Mouse (Mus musculus) MEL (cell line): ENCODE results near the gene Mfap2. TPM values are rescaled to one million over a fixed set of nuclear protein-coding genes. Genes with fewer than 3 reads are reported as not detected.

Experiments used
- DNase-seq: peaks from one replicate; pipeline ENCODE4 v3.0.0; 2011; ENCODE audit warnings: low read depth, low spot score
- H3K27ac ChIP-seq: 2 replicates; pipeline ENCODE4 v1.5.1; 2012; ENCODE audit warnings: low read depth, mild to moderate bottlenecking, control low read depth, low read length, moderate library complexity; ENCODE audit not compliant: control insufficient read depth
- H3K27me3 ChIP-seq, 2 experiments: fragments of 150-350 bp in 1 of 2; sonication (generic) in 1 of 2; 2 replicates each; pipeline ENCODE4 v1.6.1; 2012; ENCODE audit warnings: low read length in 2 of 2, mild to moderate bottlenecking in 2 of 2, improper control_type of control experiment in 1 of 2, moderate library complexity in 1 of 2; ENCODE audit not compliant: insufficient read depth in 2 of 2, control insufficient read depth in 1 of 2
- H3K36me3 ChIP-seq, 2 experiments: 2 replicates each; pipeline ENCODE4 v1.6.1; 2012 to 2014; ENCODE audit warnings: low read length in 2 of 2, improper control_type of control experiment in 1 of 2, inconsistent platforms in 1 of 2, mild to moderate bottlenecking in 1 of 2; ENCODE audit not compliant: insufficient read depth in 2 of 2, control insufficient read depth in 1 of 2
- H3K4me1 ChIP-seq, 2 experiments: fragments of 150-350 bp in 1 of 2; sonication (generic) in 1 of 2; 2 replicates each; pipeline ENCODE4 v1.6.1; 2012; ENCODE audit warnings: low read length in 2 of 2, improper control_type of control experiment in 1 of 2, mild to moderate bottlenecking in 1 of 2; ENCODE audit not compliant: insufficient read depth in 2 of 2, control insufficient read depth in 1 of 2
- H3K4me3 ChIP-seq, 2 experiments: fragments of 150-350 bp in 1 of 2; sonication (generic) in 1 of 2; 2 replicates each; pipeline ENCODE4 v1.5.1; 2012; ENCODE audit warnings: low read depth in 2 of 2, low read length in 2 of 2, mild to moderate bottlenecking in 2 of 2, moderate library complexity in 2 of 2, control low read depth in 1 of 2, improper control_type of control experiment in 1 of 2; ENCODE audit not compliant: control insufficient read depth in 1 of 2, insufficient read depth in 1 of 2
- H3K79me2 ChIP-seq: 2 replicates; pipeline ENCODE4 v1.6.1; 2012; ENCODE audit warnings: mild to moderate bottlenecking, low read length, moderate library complexity; ENCODE audit not compliant: control insufficient read depth, poor library complexity, insufficient read depth
- H3K9ac ChIP-seq: 2 replicates; pipeline ENCODE4 v1.6.1; 2012; ENCODE audit warnings: low read depth, mild to moderate bottlenecking, control low read depth, low read length, moderate library complexity; ENCODE audit not compliant: control insufficient read depth, poor library complexity, severe bottlenecking
- H3K9me3 ChIP-seq: fragments of 150-350 bp; sonication (generic); replicated peaks from 2 replicates; pipeline ENCODE4 v1.6.1; 2012; ENCODE audit warnings: mild to moderate bottlenecking, low read length, improper control_type of control experiment, moderate library complexity; ENCODE audit not compliant: insufficient read depth
- BHLHE40 ChIP-seq: IDR thresholded peaks from 2 replicates; pipeline ENCODE4 v1.6.1; 2012; ENCODE audit warnings: low read depth, mild to moderate bottlenecking, inconsistent platforms, low read length, improper control_type of control experiment, borderline replicate concordance
- CHD1 ChIP-seq: IDR thresholded peaks from 2 replicates; pipeline ENCODE4 v1.6.1; 2012; ENCODE audit warnings: low read depth, mild to moderate bottlenecking, inconsistent platforms, low read length, improper control_type of control experiment
- CTCF ChIP-seq, 3 experiments: IDR thresholded peaks in 2 of 3; conservative IDR thresholded peaks in 1 of 3; 2 replicates each; pipeline ENCODE4 v1.5.1; 2011 to 2012; ENCODE audit warnings: low read length in 3 of 3, low read depth in 2 of 3, mild to moderate bottlenecking in 2 of 3, improper control_type of control experiment in 1 of 3, inconsistent platforms in 1 of 3, mixed read lengths in 1 of 3, moderate library complexity in 1 of 3; ENCODE audit not compliant: control insufficient read depth in 1 of 3, insufficient read depth in 1 of 3, poor library complexity in 1 of 3, severe bottlenecking in 1 of 3
- E2F4 ChIP-seq: IDR thresholded peaks from 2 replicates; pipeline ENCODE4 v1.6.1; 2011; ENCODE audit warnings: low read depth, low read length, improper control_type of control experiment, borderline replicate concordance
- ELF1 ChIP-seq: IDR thresholded peaks from 2 replicates; pipeline ENCODE4 v1.6.1; 2014; ENCODE audit warnings: low read depth, mild to moderate bottlenecking, inconsistent platforms, low read length, improper control_type of control experiment, moderate library complexity
- EP300 ChIP-seq, 2 experiments: IDR thresholded peaks; 2 replicates each; pipeline ENCODE4 v1.6.1; 2011; ENCODE audit warnings: improper control_type of control experiment in 2 of 2, low read length in 2 of 2, low read depth in 1 of 2, mild to moderate bottlenecking in 1 of 2
- ETS1 ChIP-seq: IDR thresholded peaks from 2 replicates; pipeline ENCODE4 v1.6.1; 2012; ENCODE audit warnings: low read depth, mild to moderate bottlenecking, inconsistent platforms, low read length, improper control_type of control experiment, moderate library complexity
- HCFC1 ChIP-seq: IDR thresholded peaks from 2 replicates; pipeline ENCODE4 v1.6.1; 2012; ENCODE audit warnings: low read depth, mild to moderate bottlenecking, inconsistent platforms, low read length, improper control_type of control experiment, moderate library complexity
- JUND ChIP-seq: IDR thresholded peaks from 2 replicates; pipeline ENCODE4 v1.6.1; 2011; ENCODE audit warnings: low read depth, mild to moderate bottlenecking, improper control_type of control experiment, low read length
- KAT2A ChIP-seq: conservative IDR thresholded peaks from 2 replicates; pipeline ENCODE4 v1.6.1; 2012; ENCODE audit warnings: low read depth, low read length, improper control_type of control experiment, inconsistent platforms
- MAZ ChIP-seq: IDR thresholded peaks from 2 replicates; pipeline ENCODE4 v1.6.1; 2012; ENCODE audit warnings: low read depth, mild to moderate bottlenecking, inconsistent platforms, low read length, improper control_type of control experiment
- MXI1 ChIP-seq: IDR thresholded peaks from 2 replicates; pipeline ENCODE4 v1.6.1; 2011; ENCODE audit warnings: mild to moderate bottlenecking, low read depth, low read length, improper control_type of control experiment
- MYC ChIP-seq: IDR thresholded peaks from 2 replicates; pipeline ENCODE4 v1.6.1; 2011; ENCODE audit warnings: low read depth, mild to moderate bottlenecking, low read length, improper control_type of control experiment, moderate library complexity
- NELFE ChIP-seq: IDR thresholded peaks from 2 replicates; pipeline ENCODE4 v1.6.1; 2011; ENCODE audit warnings: low read depth, low read length, improper control_type of control experiment
- POLR2A ChIP-seq, 2 experiments: IDR thresholded peaks; 2 replicates each; pipeline ENCODE4 v1.6.1; 2011 to 2012; ENCODE audit warnings: low read length in 2 of 2, mild to moderate bottlenecking in 2 of 2, control low read depth in 1 of 2, improper control_type of control experiment in 1 of 2, low read depth in 1 of 2, moderate library complexity in 1 of 2; ENCODE audit not compliant: control insufficient read depth in 1 of 2, insufficient read depth in 1 of 2, poor library complexity in 1 of 2
- POLR2AphosphoS2 ChIP-seq: IDR thresholded peaks from 2 replicates; pipeline ENCODE4 v1.6.1; 2011; ENCODE audit warnings: low read length, improper control_type of control experiment
- RAD21 ChIP-seq: IDR thresholded peaks from 2 replicates; pipeline ENCODE4 v1.6.1; 2011; ENCODE audit warnings: mild to moderate bottlenecking, low read depth, low read length, improper control_type of control experiment
- SIN3A ChIP-seq: IDR thresholded peaks from 2 replicates; pipeline ENCODE4 v1.6.1; 2012; ENCODE audit warnings: low read length, improper control_type of control experiment, inconsistent platforms
- TAL1 ChIP-seq: IDR thresholded peaks from 2 replicates; pipeline ENCODE4 v1.6.1; 2012; ENCODE audit warnings: mild to moderate bottlenecking, inconsistent platforms, low read length, moderate library complexity, mixed read lengths
- USF1 ChIP-seq: IDR thresholded peaks from 2 replicates; pipeline ENCODE4 v1.6.1; 2014; ENCODE audit warnings: low read depth, mild to moderate bottlenecking, inconsistent platforms, low read length, improper control_type of control experiment, moderate library complexity
- USF2 ChIP-seq, 2 experiments: IDR thresholded peaks; 2 replicates each; pipeline ENCODE4 v1.6.1; 2011 to 2012; ENCODE audit warnings: improper control_type of control experiment in 2 of 2, low read length in 2 of 2, borderline replicate concordance in 1 of 2, inconsistent platforms in 1 of 2, low read depth in 1 of 2, mild to moderate bottlenecking in 1 of 2; ENCODE audit not compliant: insufficient read depth in 1 of 2
- ZNF384 ChIP-seq: IDR thresholded peaks from 2 replicates; pipeline ENCODE4 v1.6.1; 2012; ENCODE audit warnings: low read depth, mild to moderate bottlenecking, inconsistent platforms, low read length, improper control_type of control experiment
- polyA plus RNA-seq, 2 experiments: library from polyadenylated mRNA; stranded (reverse) in 1 of 2; unstranded in 1 of 2; fragments of >175 nt in 1 of 2; fragments of >200 nt in 1 of 2; gene quantifications; 2 replicates each; pipeline versions ENCODE4 v1.2.1 to v1.2.4; 2012; ENCODE audit warnings: low replicate concordance in 2 of 2, low read depth in 1 of 2; ENCODE audit not compliant: insufficient read length in 2 of 2, insufficient read depth in 1 of 2, missing spikeins in 1 of 2
- total RNA-seq: library from RNA; depleted of rRNA; stranded (reverse); fragments of 300-350 nt; gene quantifications from 2 replicates; pipeline ENCODE4 v1.2.3, GENCODE M21; 2012

Mfap2 gene
- total and polyA plus RNA-seq, 3 experiments: not detected

DNA sequence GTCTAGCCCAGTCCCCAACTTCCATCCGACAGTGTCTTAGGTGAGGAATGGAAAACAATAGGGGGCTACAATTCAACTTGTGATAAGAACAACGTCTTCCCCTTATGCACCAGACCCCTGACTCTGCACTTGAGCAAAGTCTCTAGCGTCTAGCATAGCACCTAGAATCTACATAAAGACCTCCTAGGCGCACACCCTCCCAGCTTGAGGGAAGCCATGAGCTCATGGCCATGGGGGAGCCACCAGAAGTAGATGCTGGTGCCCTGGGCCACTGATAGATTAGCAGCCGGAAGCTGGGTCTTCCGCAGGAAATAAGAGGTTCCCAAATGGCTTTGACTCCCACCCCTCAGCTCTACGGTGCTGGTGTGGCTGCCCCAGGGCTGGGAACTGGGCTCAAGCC is 22.7 kb upstream of the Mfap2 start (continued):
- TF ChIP-seq ETS1 (no peak), CTCF (IDR thresholded peaks at IDR 0.05 in 2 of 3, conservative IDR thresholded peaks at IDR 0.05 in 1 of 3; ENCODE audit: control insufficient read depth in 1 of 3, insufficient read depth in 1 of 3, low read depth in 2 of 3, low read length in 3 of 3, poor library complexity in 1 of 3, severe bottlenecking in 1 of 3) (no peak)

DNA sequence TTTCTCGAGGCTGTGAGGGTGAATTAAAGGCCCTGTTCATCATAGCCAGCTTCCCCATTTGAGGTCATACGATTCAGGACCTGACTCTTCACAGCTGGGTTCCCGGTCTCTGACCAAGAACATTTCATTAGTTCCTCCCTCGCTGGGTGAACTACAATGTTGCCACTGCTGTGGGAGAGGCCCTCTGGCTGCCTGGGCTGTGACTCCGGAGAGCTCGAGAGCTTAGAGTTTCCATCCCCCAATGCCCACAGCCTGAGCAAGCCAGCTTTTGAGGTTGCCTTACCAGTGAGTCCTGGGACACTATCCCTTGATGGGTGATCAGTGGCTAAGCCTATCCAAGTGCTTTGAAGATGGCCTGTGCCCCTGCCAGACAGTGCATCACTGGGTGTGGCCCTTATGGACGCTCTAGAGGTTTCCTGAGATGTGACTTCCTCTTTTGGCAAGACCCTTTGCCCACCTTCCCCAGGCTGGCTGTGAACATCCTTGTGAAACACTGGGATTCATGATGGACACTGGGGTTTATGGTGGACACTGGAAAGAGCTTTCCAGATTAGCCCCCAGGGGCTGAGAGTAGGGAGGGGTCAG is 21.4 kb upstream of the Mfap2 start:
- TF ChIP-seq POLR2A (IDR thresholded peaks at IDR 0.05; ENCODE audit: control insufficient read depth in 1 of 2, insufficient read depth in 1 of 2, low read depth in 1 of 2, low read length in 2 of 2, poor library complexity in 1 of 2) (no peak), SIN3A (no peak), MAZ (no peak), POLR2AphosphoS2 (no peak), E2F4 (no peak), KAT2A (no peak), RAD21 (no peak), JUND (no peak), BHLHE40 (no peak), MYC (no peak), NELFE (no peak), USF2 (IDR thresholded peaks at IDR 0.05; ENCODE audit: borderline replicate concordance in 1 of 2, insufficient read depth in 1 of 2, low read depth in 1 of 2, low read length in 2 of 2) (no peak), USF1 (no peak), ELF1 (no peak)
- no peak overlapping the region for H3K27ac ChIP-seq

DNA sequence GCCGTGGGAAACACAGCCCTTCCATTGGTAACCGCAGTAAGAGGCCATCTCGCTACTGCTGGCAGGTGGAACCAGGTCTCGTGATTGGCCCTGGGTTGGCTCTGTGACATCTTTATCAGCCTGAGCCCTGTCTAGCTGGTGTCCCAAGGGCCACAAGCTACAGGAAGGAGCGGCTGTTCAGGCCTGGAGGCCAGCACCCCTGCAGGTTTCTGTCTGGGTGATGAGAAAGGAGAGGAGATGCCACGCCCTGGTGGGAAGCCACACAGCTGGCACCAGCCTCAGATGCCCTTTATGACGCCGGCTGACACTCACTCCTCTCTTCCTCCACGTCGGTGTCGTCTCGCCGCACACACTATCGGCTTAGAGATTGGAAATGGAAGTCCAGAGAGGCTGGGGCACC is 20.8 kb upstream of the Mfap2 start:
- no peak overlapping the region for H3K4me3 ChIP-seq
- TF ChIP-seq ELF1 (no peak), E2F4 (no peak), ZNF384 (no peak), SIN3A (no peak), MAZ (no peak), CHD1 (no peak), POLR2A (IDR thresholded peaks at IDR 0.05; ENCODE audit: control insufficient read depth in 1 of 2, insufficient read depth in 1 of 2, low read depth in 1 of 2, low read length in 2 of 2, poor library complexity in 1 of 2) (no peak), EP300 (IDR thresholded peaks at IDR 0.05; ENCODE audit: low read depth in 1 of 2, low read length in 2 of 2) (no peak), MXI1 (no peak), HCFC1 (no peak), USF2 (IDR thresholded peaks at IDR 0.05; ENCODE audit: borderline replicate concordance in 1 of 2, insufficient read depth in 1 of 2, low read depth in 1 of 2, low read length in 2 of 2) (no peak), TAL1 (no peak)
- H3K79me2 ChIP-seq: peaks cover 8% of the 10 kb centered on the region
- no peak overlapping the region for H3K27ac ChIP-seq
- H3K9me3 ChIP-seq: no peaks in the 10 kb centered on the region
- H3K4me1 ChIP-seq: peaks cover 3 to 17% of the 10 kb centered on the region in 2 experiments; a peak in 3 of 4 replicates
- no peak overlapping the region for H3K9ac ChIP-seq
- peaks cover 0 to 10% of the 10 kb centered on the region in 2 experiments; a peak in 2 of 4 replicates for H3K36me3 ChIP-seq
- DNase-seq: no peak
- H3K27me3 ChIP-seq: no peaks in the 10 kb centered on the region

More for the DNA sequence above, 21.4 kb upstream of the Mfap2 start:
- peaks cover 0 to 10% of the 10 kb centered on the region in 2 experiments; a peak in 2 of 4 replicates for H3K36me3 ChIP-seq
- H3K4me3 ChIP-seq: no peak overlapping the region
- no peaks in the 10 kb centered on the region for H3K27me3 ChIP-seq
- peaks cover 8% of the 10 kb centered on the region for H3K79me2 ChIP-seq
- peak; percentile 45 for DNase-seq
- H3K9me3 ChIP-seq: no peaks in the 10 kb centered on the region
- peaks cover 3 to 17% of the 10 kb centered on the region in 2 experiments; a peak in 3 of 4 replicates for H3K4me1 ChIP-seq
- no peak overlapping the region for H3K9ac ChIP-seq
